Mouse (Mus musculus) limb, embryonic 10.5 days (tissue): ENCODE measurements at regions not wholly inside any gene's neighbourhood (a gene's known extent, or its start where the extent isn't known, plus 50 kb on each side); places are given as distances from the start of the nearest gene placed in this dataset.
A peak's percentile ranks its signal among the peaks of the same experiment; 100 is the strongest.

Source experiments
- DNase-seq: peaks from one replicate; pipeline ENCODE4 v3.0.0-alpha.2; 2017; ENCODE audit warnings: low spot score
- H3K27ac ChIP-seq: fragments of 300-500 bp; sonication (generic); 2 replicates; pipeline ENCODE4 v1.5.1; 2016; ENCODE audit warnings: mild to moderate bottlenecking
- H3K27me3 ChIP-seq: fragments of 300-500 bp; sonication (generic); 2 replicates; pipeline ENCODE4 v1.6.1; 2016; ENCODE audit warnings: low read depth, mild to moderate bottlenecking; ENCODE audit not compliant: poor library complexity, severe bottlenecking
- H3K36me3 ChIP-seq: fragments of 300-500 bp; sonication (generic); 2 replicates; pipeline ENCODE4 v1.6.1; 2016; ENCODE audit warnings: mild to moderate bottlenecking, moderate library complexity
- H3K4me1 ChIP-seq: fragments of 300-500 bp; sonication (generic); 2 replicates; pipeline ENCODE4 v1.6.1; 2016
- H3K4me3 ChIP-seq: fragments of 300-500 bp; sonication (generic); 2 replicates; pipeline ENCODE4 v1.5.1; 2016; ENCODE audit warnings: mild to moderate bottlenecking, moderate library complexity
- H3K9me3 ChIP-seq: fragments of 300-500 bp; sonication (generic); replicated peaks from 2 replicates; pipeline ENCODE4 v1.6.1; 2016; ENCODE audit warnings: mild to moderate bottlenecking
- WGBS: fragments of 180-500 bp; shearing (Covaris S2); methylation state at CpG from one replicate; pipeline ENCODE4 v1.1.7; 2016; 5-methylcytosine and 5-hydroxymethylcytosine counted together

DNA sequence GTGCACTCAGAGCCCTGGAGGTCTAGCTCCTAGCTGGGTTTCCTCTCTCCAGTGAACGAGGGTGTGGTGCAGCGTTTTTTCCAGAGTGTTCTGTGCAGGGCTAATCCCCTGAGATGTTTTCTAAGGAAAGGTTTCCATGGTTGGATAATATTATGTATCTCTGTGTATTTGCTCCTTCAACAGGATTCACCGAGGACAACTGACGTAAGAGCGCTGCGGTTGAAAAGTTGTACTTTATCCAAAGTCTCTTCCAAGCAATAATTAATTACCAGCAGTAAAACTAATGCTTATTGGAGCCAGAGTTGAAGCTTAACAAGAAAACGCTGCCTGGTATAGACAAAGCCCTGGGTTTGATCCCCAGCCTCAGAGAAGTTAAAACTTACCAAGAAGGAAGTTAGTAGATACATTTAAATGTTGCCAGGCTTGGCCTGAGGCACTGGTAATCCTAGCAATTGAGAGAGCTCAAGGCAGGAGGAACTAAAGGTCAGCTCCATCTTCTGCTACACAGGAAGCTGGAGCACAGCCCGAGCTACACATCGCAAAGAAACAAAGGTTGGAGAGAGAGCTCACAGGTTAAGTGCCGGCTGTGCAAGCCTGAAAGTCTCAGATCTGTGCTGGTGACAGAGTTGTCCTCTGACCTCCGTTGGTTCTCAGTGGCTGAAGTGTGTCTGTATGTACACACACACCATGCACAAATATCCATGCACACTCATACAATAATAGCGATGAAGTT lies 51.2 kb upstream of the Rap1b start:
- H3K9me3 ChIP-seq = no peaks in the 10 kb centered on the region
- no peaks in the 10 kb centered on the region for H3K27me3 ChIP-seq
- no peak for DNase-seq
- peaks cover 23% of the 10 kb centered on the region for H3K4me1 ChIP-seq
- H3K4me3 ChIP-seq = no peak overlapping the region
- peak overlapping the region; percentile 43; the same call in 1 of the 2 replicates for H3K27ac ChIP-seq
- H3K36me3 ChIP-seq = no peaks in the 10 kb centered on the region
- WGBS = 74% methylated on average over 12 of the region's 12 CpGs

GRCm38 (mm10) chr10:117897766-117898165 lies 51.9 kb upstream of the Rap1b start:
- Histone ChIP-seq H3K27ac (no peak overlapping the region), H3K4me3 (no peak overlapping the region), H3K4me1 (peaks cover 23% of the 10 kb centered on the region), H3K27me3 (no peaks in the 10 kb centered on the region), H3K9me3 (no peaks in the 10 kb centered on the region), H3K36me3 (no peaks in the 10 kb centered on the region)
- WGBS = 77% methylated on average over 5 of the region's 5 CpGs
- DNase-seq = no peak

DNA sequence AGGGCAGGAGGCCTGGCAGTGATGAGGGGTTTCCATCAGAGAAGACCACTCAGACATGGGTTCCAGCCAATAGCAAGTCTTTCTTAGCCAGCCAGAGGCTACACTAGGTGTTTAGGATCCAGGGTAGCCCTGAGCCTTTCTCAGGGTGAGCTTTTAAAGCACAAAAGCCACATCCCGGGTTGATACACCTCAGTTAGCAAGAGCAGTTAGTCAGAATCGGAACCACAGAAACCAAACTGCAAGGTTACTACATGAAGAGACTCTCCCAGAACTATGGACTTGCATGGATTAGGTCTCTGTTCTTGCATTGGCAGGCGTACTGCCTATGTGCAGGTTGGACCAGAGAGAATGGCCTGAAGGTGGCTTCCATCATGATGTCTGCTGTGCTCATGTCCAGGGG lies 52.6 kb upstream of the Rap1b start:
- Histone ChIP-seq H3K36me3 (no peaks in the 10 kb centered on the region), H3K27me3 (no peaks in the 10 kb centered on the region), H3K27ac (no peak overlapping the region), H3K9me3 (no peaks in the 10 kb centered on the region), H3K4me3 (no peak overlapping the region), H3K4me1 (peaks cover 23% of the 10 kb centered on the region)
- DNase-seq = no peak
- WGBS = over 99% methylated on average over 3 of the region's 3 CpGs

- Histone ChIP-seq H3K27me3 (no peaks in the 10 kb centered on the region), H3K4me3 (no peak overlapping the region), H3K27ac (no peak overlapping the region), H3K9me3 (no peaks in the 10 kb centered on the region), H3K4me1 (peaks cover 23% of the 10 kb centered on the region), H3K36me3 (no peaks in the 10 kb centered on the region)
- no peak for DNase-seq
- 72% methylated on average over 13 of the region's 13 CpGs for WGBS
These were observed 53.6 kb upstream of the Rap1b start for GRCm38 (mm10) chr10:117899410-117899935.

DNA sequence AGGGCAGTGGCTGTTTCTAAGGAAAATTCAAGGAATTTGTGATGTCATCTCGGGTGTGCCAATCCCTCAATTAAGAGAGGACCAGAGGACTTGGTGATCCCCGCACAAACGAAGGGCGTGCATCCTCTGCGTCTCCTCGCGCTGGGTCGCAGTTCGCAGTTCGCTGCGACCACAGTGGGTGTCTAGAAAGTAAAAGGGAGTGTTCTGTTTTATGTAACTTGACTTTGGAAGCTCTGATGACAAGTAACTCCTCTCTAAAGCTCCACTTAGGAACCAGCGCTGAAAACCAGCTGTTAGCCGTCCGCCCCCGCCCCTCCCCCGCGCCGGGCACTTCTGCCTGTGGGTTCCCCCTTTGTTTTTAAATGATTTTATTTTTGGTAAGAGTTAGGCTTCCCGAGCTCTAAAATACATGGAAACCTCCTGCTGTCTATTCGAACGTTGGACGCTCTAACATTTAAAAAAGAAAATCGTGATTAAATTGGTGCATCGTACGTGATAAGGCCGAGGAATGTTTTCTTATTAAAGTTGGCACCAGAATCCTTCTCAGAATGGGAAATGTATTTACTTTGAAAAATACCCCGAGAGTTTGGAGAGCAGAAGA lies 59.9 kb upstream of the Rap1b start:
- peaks cover 24% of the 10 kb centered on the region for H3K4me1 ChIP-seq
- no peaks in the 10 kb centered on the region for H3K27me3 ChIP-seq

DNA sequence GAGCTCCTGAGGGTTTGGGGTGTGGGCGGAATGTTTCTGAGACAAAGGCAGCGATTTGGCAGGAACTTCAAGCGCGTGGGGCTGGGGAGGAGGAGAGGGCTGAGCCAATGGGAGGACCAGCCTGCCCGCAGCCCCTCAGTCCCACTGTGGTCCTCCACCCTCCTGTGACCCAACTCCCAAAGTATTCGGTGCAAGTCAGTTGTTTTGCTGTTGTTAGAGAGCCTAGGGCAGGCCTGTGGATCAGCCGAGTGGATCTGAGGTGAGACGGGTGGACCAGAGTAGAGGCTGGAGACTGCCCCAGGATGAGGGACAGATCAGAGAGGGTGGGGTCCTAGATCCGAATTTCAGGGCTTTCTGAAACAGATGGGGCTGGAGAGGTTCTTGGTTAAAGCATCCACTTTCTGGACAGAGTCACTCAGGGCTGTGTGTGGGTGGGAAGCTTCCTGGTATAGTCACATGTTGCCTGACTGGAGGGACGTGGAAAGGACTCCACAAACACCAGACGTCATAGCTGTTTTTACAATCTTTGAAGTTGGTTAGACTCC lies 60.5 kb upstream of the Rap1b start:
- Histone ChIP-seq H3K27ac (peak overlapping the region; percentile 84), H3K4me1 (peaks cover 24% of the 10 kb centered on the region), H3K36me3 (no peaks in the 10 kb centered on the region), H3K4me3 (peak overlapping the region; percentile 52), H3K9me3 (no peaks in the 10 kb centered on the region), H3K27me3 (no peaks in the 10 kb centered on the region)
- DNase-seq = peak; percentile 65
- 33% methylated on average over 11 of the region's 11 CpGs for WGBS

More for the DNA sequence above, 59.9 kb upstream of the Rap1b start:
- 19% methylated on average over 27 of the region's 27 CpGs for WGBS
- Histone ChIP-seq H3K27ac (peak overlapping the region; percentile 84), H3K36me3 (no peaks in the 10 kb centered on the region), H3K9me3 (no peaks in the 10 kb centered on the region), H3K4me3 (peak overlapping the region; percentile 52)
- peak; percentile 62 for DNase-seq

DNA sequence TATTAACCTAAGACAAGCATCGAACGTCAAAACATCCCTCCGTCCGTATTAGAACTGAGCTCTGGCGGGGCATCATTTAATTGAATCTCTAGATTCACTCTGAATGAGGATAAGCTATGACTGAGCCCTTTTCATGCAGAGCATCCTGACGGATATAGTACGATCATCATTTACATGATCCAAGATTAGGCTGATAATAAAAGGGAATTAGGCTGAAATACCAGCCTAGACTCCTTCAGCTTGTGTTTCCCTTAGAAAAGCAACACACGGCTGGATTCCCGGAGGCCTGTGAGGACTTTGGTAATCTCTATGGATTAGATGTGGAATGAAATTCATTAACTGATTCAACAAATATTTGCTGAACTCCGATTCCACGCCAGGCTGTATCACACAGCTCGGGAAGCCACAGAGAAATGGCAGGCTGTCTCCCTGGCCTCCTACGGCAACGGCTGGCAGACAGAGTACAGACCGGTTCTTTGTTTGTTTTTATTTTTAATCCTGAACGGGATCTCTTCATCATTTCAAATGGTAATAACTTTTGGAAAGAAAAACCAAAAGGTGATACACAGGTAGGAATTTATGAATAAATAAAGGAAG lies 62.3 kb upstream of the Rap1b start:
- 90% methylated on average over 16 of the region's 16 CpGs for WGBS
- H3K27ac ChIP-seq = no peak overlapping the region
- H3K27me3 ChIP-seq = no peaks in the 10 kb centered on the region
- H3K9me3 ChIP-seq = no peaks in the 10 kb centered on the region
- no peak overlapping the region for H3K4me3 ChIP-seq
- H3K36me3 ChIP-seq = no peaks in the 10 kb centered on the region
- H3K4me1 ChIP-seq = peaks cover 24% of the 10 kb centered on the region
- no peak for DNase-seq

GRCm38 (mm10) chr10:117909155-117909554 lies 63.3 kb upstream of the Rap1b start:
- Histone ChIP-seq H3K27ac (no peak overlapping the region), H3K4me1 (peaks cover 24% of the 10 kb centered on the region), H3K9me3 (no peaks in the 10 kb centered on the region), H3K27me3 (no peaks in the 10 kb centered on the region), H3K4me3 (no peak overlapping the region), H3K36me3 (no peaks in the 10 kb centered on the region)
- 92% methylated on average over 4 of the region's 4 CpGs for WGBS
- DNase-seq = no peak

DNA sequence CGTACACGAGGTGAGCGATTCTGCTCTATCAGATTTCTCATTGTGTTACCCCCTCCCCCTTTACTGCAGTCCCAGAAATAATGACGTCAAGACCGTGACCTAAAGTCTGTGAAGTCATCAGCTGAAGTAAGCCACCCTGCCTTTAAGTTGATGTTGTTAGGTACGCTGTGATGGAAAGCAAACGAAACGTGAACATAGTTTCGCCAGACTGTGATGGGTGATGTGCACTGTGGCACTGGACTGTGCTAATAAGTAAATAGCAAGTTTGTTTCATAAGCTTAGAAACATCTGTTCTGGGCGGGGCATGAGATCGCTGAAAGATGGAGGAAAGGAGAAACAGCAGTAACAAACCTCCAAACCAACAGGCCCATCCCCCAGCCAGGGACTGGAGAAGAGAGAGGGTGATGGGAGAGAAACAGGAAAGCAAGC lies 64.0 kb upstream of the Rap1b start:
- no peak for DNase-seq
- 70% methylated on average over 11 of the region's 11 CpGs for WGBS
- Histone ChIP-seq H3K4me3 (no peak overlapping the region), H3K27me3 (no peaks in the 10 kb centered on the region), H3K9me3 (no peaks in the 10 kb centered on the region), H3K36me3 (no peaks in the 10 kb centered on the region), H3K27ac (0 out of 2 replicates have a peak overlapping the region, but pooled peaks have one; percentile 36), H3K4me1 (peaks cover 24% of the 10 kb centered on the region)

GRCm38 (mm10) chr10:117910426-117910825 lies 64.6 kb upstream of the Rap1b start:
- Histone ChIP-seq H3K9me3 (no peaks in the 10 kb centered on the region), H3K27ac (0 out of 2 replicates have a peak overlapping the region, but pooled peaks have one; percentile 36), H3K4me3 (no peak overlapping the region), H3K36me3 (no peaks in the 10 kb centered on the region), H3K27me3 (no peaks in the 10 kb centered on the region), H3K4me1 (peaks cover 23% of the 10 kb centered on the region)
- no peak for DNase-seq
- WGBS = 91% methylated on average over 7 of the region's 7 CpGs

- H3K4me3 ChIP-seq = no peak overlapping the region
- WGBS = 86% methylated on average over 4 of the region's 4 CpGs
These were observed 69.3 kb upstream of the Rap1b start for GRCm38 (mm10) chr10:117915011-117915735.

GRCm38 (mm10) chr10:117916280-117916679 lies 70.4 kb upstream of the Rap1b start:
- Histone ChIP-seq H3K27ac (no peak overlapping the region), H3K27me3 (no peaks in the 10 kb centered on the region), H3K36me3 (no peaks in the 10 kb centered on the region), H3K4me3 (no peak overlapping the region), H3K4me1 (no peaks in the 10 kb centered on the region), H3K9me3 (no peaks in the 10 kb centered on the region)
- WGBS = 47% methylated on average over 7 of the region's 7 CpGs
- no peak for DNase-seq

More at GRCm38 (mm10) chr10:117915011-117915735, 69.3 kb upstream of the Rap1b start:
- H3K4me1 ChIP-seq = peaks cover 4% of the 10 kb centered on the region
- H3K27me3 ChIP-seq = no peaks in the 10 kb centered on the region
- DNase-seq = no peak
- no peak overlapping the region for H3K27ac ChIP-seq
- H3K36me3 ChIP-seq = no peaks in the 10 kb centered on the region
- H3K9me3 ChIP-seq = no peaks in the 10 kb centered on the region
